Mouse (Mus musculus) C2C12 (cell line): ENCODE measurements around the gene Gucy1b2. TPM values are rescaled to one million over a fixed set of nuclear protein-coding genes. Genes with fewer than 3 reads are reported as not detected.

Source experiments
- H3K27me3 ChIP-seq: one replicate; pipeline ENCODE4 v1.6.1; 2011; ENCODE audit not compliant: control insufficient read depth, insufficient read depth, insufficient read length
- H3K36me3 ChIP-seq: one replicate; pipeline ENCODE4 v1.6.1; 2011; ENCODE audit not compliant: control insufficient read depth, insufficient read depth
- H3K4me3 ChIP-seq: one replicate; pipeline ENCODE4 v1.5.1; 2011; ENCODE audit warnings: mild to moderate bottlenecking, control low read depth; ENCODE audit not compliant: poor library complexity, insufficient read depth, severe bottlenecking
- H3K79me2 ChIP-seq: one replicate; pipeline ENCODE4 v1.6.1; 2011; ENCODE audit not compliant: control insufficient read depth, insufficient read depth
- H3K79me3 ChIP-seq: one replicate; pipeline ENCODE4 v1.6.1; 2011; ENCODE audit warnings: low read depth, control low read depth
- H3ac ChIP-seq: one replicate; pipeline ENCODE3; 2011; ENCODE audit warnings: low read depth; ENCODE audit not compliant: control insufficient read depth, insufficient read length
- CEBPB ChIP-seq: IDR thresholded peaks from one replicate; pipeline ENCODE4 v1.6.1; 2011; ENCODE audit warnings: low read depth, mild to moderate bottlenecking, control low read depth, moderate library complexity
- CTCF ChIP-seq: IDR thresholded peaks from one replicate; pipeline ENCODE4 v1.5.1; 2011; ENCODE audit not compliant: control insufficient read depth, insufficient read depth, insufficient read length
- FOSL1 ChIP-seq: IDR thresholded peaks from one replicate; pipeline ENCODE4 v1.8.0; 2011; ENCODE audit warnings: mild to moderate bottlenecking, low read length; ENCODE audit not compliant: poor library complexity, insufficient read depth, severe bottlenecking
- MAX ChIP-seq: IDR thresholded peaks from one replicate; pipeline ENCODE4 v1.6.1; 2011; ENCODE audit warnings: mild to moderate bottlenecking, control low read depth
- MYOD1 ChIP-seq: IDR thresholded peaks from one replicate; pipeline ENCODE4 v1.6.1; 2011; ENCODE audit warnings: low read depth; ENCODE audit not compliant: control insufficient read depth, insufficient read length
- MYOG ChIP-seq: IDR thresholded peaks from one replicate; pipeline ENCODE4 v1.6.1; 2011; ENCODE audit not compliant: control insufficient read depth, insufficient read length; ENCODE audit errors: extremely low read depth
- USF1 ChIP-seq: IDR thresholded peaks from one replicate; pipeline ENCODE4 v1.6.1; 2011; ENCODE audit warnings: low read depth, mild to moderate bottlenecking, control low read depth, moderate library complexity
- polyA plus RNA-seq: library from polyadenylated mRNA; unstranded; fragments of >200 nt; fragmentation: generic; extraction: Trizol; gene quantifications from one replicate; pipeline ENCODE4 v1.2.1, GENCODE M21; 2012; ENCODE audit warnings: missing spikeins

The Gucy1b2 gene
- polyA plus RNA-seq, 1 experiment: not detected

DNA sequence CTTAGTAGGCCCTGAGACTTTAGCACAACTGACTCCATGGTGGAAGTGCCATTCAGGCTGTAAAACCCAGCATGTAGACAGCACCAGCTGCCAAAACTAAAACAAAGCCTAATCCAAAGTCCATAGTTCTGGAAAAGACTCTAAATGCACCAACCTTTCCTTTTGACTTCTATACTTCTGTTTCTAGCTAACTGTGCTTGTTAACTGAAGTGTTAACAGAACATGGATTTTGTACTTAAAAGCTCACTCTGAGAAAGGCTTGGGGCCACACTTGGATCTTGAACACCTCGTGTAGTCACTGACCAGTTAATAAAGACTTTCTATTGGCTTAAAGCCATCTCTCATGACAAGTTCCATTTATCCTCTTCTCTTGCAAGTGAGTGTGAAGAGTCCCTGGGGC is 13.1 kb downstream of the Gucy1b2 start:
- TF ChIP-seq MYOG (no peak), MAX (no peak), CTCF (no peak), CEBPB (no peak), USF1 (no peak), FOSL1 (no peak), MYOD1 (no peak)
- H3K79me2 ChIP-seq: no peaks in the 10 kb centered on the region
- H3K4me3 ChIP-seq: no peak overlapping the region
- H3K79me3 ChIP-seq: no peaks in the 10 kb centered on the region
- H3K36me3 ChIP-seq: no peaks in the 10 kb centered on the region
- no peak overlapping the region for H3ac ChIP-seq
- H3K27me3 ChIP-seq: peaks cover 3% of the 10 kb centered on the region

DNA sequence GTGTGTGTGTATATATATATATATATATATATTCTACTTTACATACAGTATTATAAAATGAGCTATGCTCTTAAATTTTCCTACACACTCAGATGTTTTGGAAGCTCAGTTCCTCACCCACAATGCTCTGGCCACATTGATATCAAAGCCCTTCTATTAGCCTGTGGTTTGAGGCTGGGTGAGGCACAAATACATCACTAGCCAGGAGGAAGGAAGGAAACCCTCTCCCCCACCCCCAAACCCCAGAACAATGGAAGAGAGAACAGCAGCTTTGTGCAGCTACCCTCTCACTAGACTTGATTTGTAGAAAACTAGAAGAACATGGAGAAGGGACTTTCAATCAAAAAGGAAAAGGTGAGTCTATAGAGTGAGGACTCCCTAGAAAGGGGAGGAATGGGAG is 16.1 kb downstream of the Gucy1b2 start:
- no peak for TF ChIP-seq CTCF
- no peak for TF ChIP-seq MYOG
- no peak for TF ChIP-seq FOSL1
- no peak for TF ChIP-seq MAX
- no peak for TF ChIP-seq USF1
- TF ChIP-seq CEBPB: no peak
- TF ChIP-seq MYOD1: no peak
- Histone ChIP-seq H3K79me3 (no peaks in the 10 kb centered on the region), H3K36me3 (no peaks in the 10 kb centered on the region), H3K27me3 (peaks cover 3% of the 10 kb centered on the region), H3K79me2 (no peaks in the 10 kb centered on the region), H3K4me3 (no peak overlapping the region), H3ac (no peak overlapping the region)

DNA sequence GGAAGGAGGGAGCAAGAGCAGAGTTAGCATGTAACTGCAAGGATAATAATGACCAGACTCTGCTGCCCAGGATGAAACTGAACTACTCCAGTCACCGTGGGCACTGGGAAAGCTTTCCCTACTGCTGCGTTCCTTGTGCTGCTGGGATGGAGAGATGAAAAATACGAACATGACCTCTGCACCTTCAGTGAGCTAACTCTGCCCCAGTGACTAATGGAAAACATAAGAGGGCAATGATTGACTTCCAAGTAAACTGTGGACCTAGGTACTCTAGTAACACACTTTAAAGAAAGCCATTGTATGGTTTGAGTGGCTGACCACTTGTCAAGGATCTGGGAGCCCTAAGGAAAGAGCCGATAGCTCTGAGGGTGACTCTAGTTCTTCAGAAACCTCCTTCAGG is 17.9 kb downstream of the Gucy1b2 start:
- TF ChIP-seq CTCF (no peak), FOSL1 (no peak), MYOG (no peak), MYOD1 (no peak), USF1 (no peak), MAX (no peak), CEBPB (no peak)
- no peaks in the 10 kb centered on the region for H3K79me2 ChIP-seq
- no peaks in the 10 kb centered on the region for H3K36me3 ChIP-seq
- peaks cover 3% of the 10 kb centered on the region for H3K27me3 ChIP-seq
- no peak overlapping the region for H3ac ChIP-seq
- no peak overlapping the region for H3K4me3 ChIP-seq
- H3K79me3 ChIP-seq: no peaks in the 10 kb centered on the region

DNA sequence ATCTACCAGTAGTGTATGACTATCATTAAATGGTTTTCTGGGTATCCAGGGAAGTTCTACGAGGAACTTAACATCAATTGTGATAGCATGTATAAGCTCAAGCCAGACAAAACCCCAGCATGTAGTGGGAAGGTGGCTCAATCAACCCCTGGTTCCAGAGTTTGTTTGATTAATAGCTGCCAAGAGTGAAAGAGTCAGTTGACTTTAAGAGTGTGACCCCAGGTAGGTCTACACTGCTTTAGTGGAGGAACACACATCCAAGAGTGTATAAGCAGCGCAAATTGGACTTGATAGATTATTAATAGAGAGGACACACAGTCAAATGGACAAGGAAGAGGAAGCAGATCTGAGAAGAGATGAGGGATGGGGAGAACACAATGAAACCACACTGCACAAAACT is 18.3 kb downstream of the Gucy1b2 start:
- Histone ChIP-seq H3ac (no peak overlapping the region), H3K4me3 (no peak overlapping the region), H3K36me3 (no peaks in the 10 kb centered on the region), H3K79me3 (no peaks in the 10 kb centered on the region), H3K79me2 (no peaks in the 10 kb centered on the region), H3K27me3 (peaks cover 3% of the 10 kb centered on the region)
- no peak for TF ChIP-seq USF1
- TF ChIP-seq CEBPB: no peak
- no peak for TF ChIP-seq MAX
- no peak for TF ChIP-seq MYOD1
- no peak for TF ChIP-seq CTCF

DNA sequence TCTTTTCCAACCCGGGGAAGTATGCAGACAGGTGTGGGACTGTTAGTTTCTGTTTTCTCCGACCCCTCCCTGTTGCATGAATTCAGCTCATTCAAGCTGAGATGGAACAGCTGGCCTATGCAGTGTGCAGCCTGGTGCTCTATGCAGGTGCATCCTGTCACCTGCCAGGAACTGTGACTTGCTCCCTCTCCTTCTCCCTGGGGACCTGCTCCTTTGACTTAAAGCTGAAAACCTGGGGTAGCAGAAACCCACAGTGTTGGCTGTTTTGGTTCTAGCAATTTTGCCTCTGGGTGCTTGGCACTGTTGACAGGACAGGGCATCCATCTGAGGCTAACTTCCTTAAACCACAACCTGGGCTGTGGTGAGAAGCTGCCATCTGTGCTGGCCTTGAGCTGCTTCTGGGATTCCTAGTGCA is 30.8 kb downstream of the Gucy1b2 start:
- Histone ChIP-seq H3K79me2 (no peaks in the 10 kb centered on the region), H3K27me3 (peaks cover 4% of the 10 kb centered on the region), H3K4me3 (no peak overlapping the region), H3ac (no peak overlapping the region), H3K36me3 (no peaks in the 10 kb centered on the region), H3K79me3 (no peaks in the 10 kb centered on the region)
- TF ChIP-seq CEBPB (no peak), MAX (no peak), FOSL1 (no peak)

DNA sequence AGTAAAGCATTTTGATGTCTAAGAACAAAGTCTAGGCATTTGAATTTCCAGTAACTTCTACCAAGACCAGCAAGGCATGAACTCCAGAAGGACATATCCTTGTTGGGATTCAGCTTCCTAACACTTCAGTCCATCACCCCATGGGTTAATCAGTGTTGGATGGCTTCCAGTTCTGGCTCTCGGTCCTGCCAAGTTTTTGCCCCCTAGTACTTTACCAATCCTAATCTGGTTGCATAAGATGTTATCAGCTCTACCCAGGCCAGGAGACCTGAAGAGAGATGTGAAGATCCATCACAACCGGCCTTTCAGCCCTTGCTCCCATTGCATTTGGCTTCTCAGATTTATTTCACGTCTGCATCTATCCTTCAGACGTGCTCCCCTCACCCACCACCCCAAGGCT is 33.8 kb downstream of the Gucy1b2 start:
- Histone ChIP-seq H3K79me3 (no peaks in the 10 kb centered on the region), H3K27me3 (no peaks in the 10 kb centered on the region), H3ac (no peak overlapping the region), H3K79me2 (no peaks in the 10 kb centered on the region), H3K36me3 (no peaks in the 10 kb centered on the region), H3K4me3 (no peak overlapping the region)
- no peak for TF ChIP-seq CEBPB
- no peak for TF ChIP-seq MAX
- TF ChIP-seq MYOD1: no peak
- TF ChIP-seq USF1: no peak
- no peak for TF ChIP-seq FOSL1
- no peak for TF ChIP-seq CTCF
- TF ChIP-seq MYOG: no peak
